Comparison of ENCODE assay signal across 19 mouse cellular contexts in genomic region chr15:94847501-94847900, GRCm38 (mm10).
A peak's percentile ranks its signal among the peaks of the same experiment; 100 is the strongest.
DNase-seq lines count a peak whose midpoint lies in the region; ATAC-seq and TF ChIP-seq lines count a peak whose summit lies in the region.
"Had no signal": no experiment of that assay in that cellular context is flagged by ENCODE, and none has a peak within 500 bp of the region (broad histone marks: within the 10 kb centered on the region; RNA-seq: fewer than 3 reads in every experiment).

No protein-coding gene starts in this region.

- no peak for TF ChIP-seq EP300 in lung, postnatal 0 days (IDR thresholded peaks at IDR 0.05)

- no peak overlapping the region for H3K27ac ChIP-seq in layer of hippocampus, adult 2 months
- no peak overlapping the region for H3K27ac ChIP-seq in lung, postnatal 0 days (ENCODE audit: low read length)
- H3K27ac ChIP-seq: embryonic facial prominence, embryonic 10.5 days; heart, embryonic 13.5 days; hindbrain, embryonic 10.5 days; limb, embryonic 13.5 days; neural tube, embryonic 13.5 days had no signal

- no peaks in the 10 kb centered on the region for H3K9me3 ChIP-seq in lung, postnatal 0 days (ENCODE audit: low read length)
- H3K9me3 ChIP-seq: embryonic facial prominence, embryonic 10.5 days; hindbrain, embryonic 10.5 days had no signal

- POLR2A ChIA-PET in Patski (lab: Charles Lee): no interaction called here

- no peak overlapping the region for H3K4me2 ChIP-seq in lung, postnatal 0 days (replicated peaks; ENCODE audit: low read depth, low read length)
- H3K4me2 ChIP-seq: heart, embryonic 13.5 days; limb, embryonic 13.5 days; neural tube, embryonic 13.5 days had no signal

- ATAC-seq in cerebellum, adult (ENCODE audit: insufficient number of reproducible peaks, low FRiP score, low TSS enrichment): peak; percentile 58
- no peak for ATAC-seq in Patski
- no peak for ATAC-seq in lung, postnatal 0 days

- H3K4me3 ChIP-seq in layer of hippocampus, adult 2 months: no peak overlapping the region
- H3K4me3 ChIP-seq in lung, postnatal 0 days (ENCODE audit: low read depth, low read length): no peak overlapping the region
- H3K4me3 ChIP-seq: embryonic facial prominence, embryonic 10.5 days; erythroblast, embryonic 14.5 days; heart, embryonic 13.5 days; hindbrain, embryonic 10.5 days; limb, embryonic 13.5 days; neural tube, embryonic 13.5 days had no signal

- in situ Hi-C loops in Patski (cut with MboI; ENCODE audit: low pct_unique_long_range_greater_than_20kb): no loop called here

- H3K36me3 ChIP-seq in lung, postnatal 0 days (ENCODE audit: insufficient read depth, low read length): no peaks in the 10 kb centered on the region
- H3K36me3 ChIP-seq: embryonic facial prominence, embryonic 10.5 days; heart, embryonic 13.5 days; hindbrain, embryonic 10.5 days; limb, embryonic 13.5 days; neural tube, embryonic 13.5 days had no signal

- TF ChIP-seq CTCF in layer of hippocampus, adult 2 months (conservative IDR thresholded peaks at IDR 0.05): peak; percentile 77
- TF ChIP-seq CTCF in Patski (IDR thresholded peaks at IDR 0.05): peak; percentile 12
- no peak for TF ChIP-seq CTCF in lung, postnatal 0 days (IDR thresholded peaks at IDR 0.05)

- CTCF ChIA-PET in Patski (lab: Charles Lee): no interaction called here

- H3K27me3 ChIP-seq in Patski: no peaks in the 10 kb centered on the region
- H3K27me3 ChIP-seq in lung, postnatal 0 days (replicated peaks; ENCODE audit: insufficient read depth, low read length): no peaks in the 10 kb centered on the region
- H3K27me3 ChIP-seq: heart, embryonic 13.5 days; limb, embryonic 13.5 days; neural tube, embryonic 13.5 days had no signal

- 72% methylated on average over 2 of the region's 2 CpGs for WGBS in lung, postnatal 0 days

- H3K9ac ChIP-seq in lung, postnatal 0 days (replicated peaks; ENCODE audit: low read depth): no peak overlapping the region
- H3K9ac ChIP-seq: heart, embryonic 13.5 days; limb, embryonic 13.5 days; neural tube, embryonic 13.5 days had no signal

- H3K4me1 ChIP-seq in lung, postnatal 0 days (ENCODE audit: insufficient read depth, low read depth, low read length): no peaks in the 10 kb centered on the region
- H3K4me1 ChIP-seq: embryonic facial prominence, embryonic 10.5 days; heart, embryonic 13.5 days; hindbrain, embryonic 10.5 days; neural tube, embryonic 13.5 days had no signal

- DNase-seq in cerebellum, postnatal 4 days (ENCODE audit: low spot score in 2 of 2): no peak
- peak; percentile 24 to 38 for DNase-seq in layer of hippocampus, adult 2 months (ENCODE audit: low spot score in 2 of 2)
- no peak for DNase-seq in layer of hippocampus, postnatal 25 days (ENCODE audit: extremely low spot score in 1 of 2, low spot score in 1 of 2)
- DNase-seq in Patski (ENCODE audit: low read depth, low spot score): no peak
- DNase-seq in cerebellum, adult 9-11 months: peak; percentile 33
- no peak for DNase-seq in gastrocnemius, postnatal 4 days (ENCODE audit: low spot score in 2 of 2)
- DNase-seq in lung, postnatal 0 days (ENCODE audit: low spot score): no peak
- DNase-seq: adrenal gland, postnatal 14 days; kidney, postnatal 14 days; layer of hippocampus, postnatal 36 days; right cerebral cortex, postnatal 4 days; thymus, adult 18-20 months had no signal

Comparison
In these comparisons a context has a peak if more than half of its experiments do, and no peak if none do; other contexts are left out.
1. DNase-seq: peak in layer of hippocampus, adult 2 months (2 of 2) and cerebellum, adult 9-11 months (single experiment); none in cerebellum, postnatal 4 days (0 of 2), layer of hippocampus, postnatal 25 days (0 of 2), Patski (single experiment), gastrocnemius, postnatal 4 days (0 of 2) and lung, postnatal 0 days (single experiment).